Mouse (Mus musculus): Measurements from ENCODE around the gene Slc22a14.
"Not testable (repeated sequence)": the region's sequence is repeated elsewhere in the genome, so short reads cannot be mapped to it uniquely, and the experiment has no call there.

The Slc22a14 gene

GRCm38 (mm10) chr9:119263067-119263466 lies 102.3 kb downstream of the Slc22a14 start:
- no peak for DNase-seq (ENCODE audit: low spot score in 2 of 2)

GRCm38 (mm10) chr9:119260825-119261224 lies 104.5 kb downstream of the Slc22a14 start:
- no peak for DNase-seq (ENCODE audit: low spot score in 2 of 2)

GRCm38 (mm10) chr9:119258785-119259184 lies 106.6 kb downstream of the Slc22a14 start:
- no peak for DNase-seq (ENCODE audit: low spot score in 2 of 2)

GRCm38 (mm10) chr9:119258128-119258527 lies 107.2 kb downstream of the Slc22a14 start:
- DNase-seq (ENCODE audit: low spot score in 2 of 2) = no peak

GRCm38 (mm10) chr9:119256161-119256560 lies 109.2 kb downstream of the Slc22a14 start:
- no peak for DNase-seq (ENCODE audit: low spot score in 2 of 2)

GRCm38 (mm10) chr9:119255096-119255495 lies 110.3 kb downstream of the Slc22a14 start:
- DNase-seq (ENCODE audit: low spot score in 2 of 2) = no peak

- no peak for DNase-seq (ENCODE audit: low spot score in 2 of 2)
Observed at GRCm38 (mm10) chr9:119254187-119254586, 111.2 kb downstream of the Slc22a14 start.

- no peak for DNase-seq (ENCODE audit: low spot score in 2 of 2)
Observed at GRCm38 (mm10) chr9:119247996-119248395, 117.4 kb downstream of the Slc22a14 start.

- peak in 1 of 2 experiments; percentile 25 for DNase-seq (ENCODE audit: low spot score in 2 of 2)
Observed at GRCm38 (mm10) chr9:119246826-119247225, 118.5 kb downstream of the Slc22a14 start.

- no peak for DNase-seq (ENCODE audit: low spot score in 2 of 2)
Observed at GRCm38 (mm10) chr9:119243981-119244380, 121.4 kb downstream of the Slc22a14 start.

GRCm38 (mm10) chr9:119241169-119241865 lies 124.0 kb downstream of the Slc22a14 start:
- DNase-seq (ENCODE audit: low spot score in 2 of 2) = no peak

- no peak for DNase-seq (ENCODE audit: low spot score in 2 of 2)
Observed at GRCm38 (mm10) chr9:119240286-119240997, 124.9 kb downstream of the Slc22a14 start.

GRCm38 (mm10) chr9:119239274-119239673 lies 126.1 kb downstream of the Slc22a14 start:
- no peak for DNase-seq (ENCODE audit: low spot score in 2 of 2)

GRCm38 (mm10) chr9:119238796-119239195 lies 126.6 kb downstream of the Slc22a14 start:
- DNase-seq (ENCODE audit: low spot score in 2 of 2) = no peak

- no peak for DNase-seq (ENCODE audit: low spot score in 2 of 2)
Observed at GRCm38 (mm10) chr9:119231552-119231951, 133.8 kb downstream of the Slc22a14 start.

GRCm38 (mm10) chr9:119230829-119231228 lies 134.5 kb downstream of the Slc22a14 start:
- DNase-seq (ENCODE audit: low spot score in 2 of 2) = no peak

- DNase-seq (ENCODE audit: low spot score in 2 of 2) = no peak
Observed at GRCm38 (mm10) chr9:119220249-119220648, 145.1 kb downstream of the Slc22a14 start.

- no peak for DNase-seq (ENCODE audit: low spot score in 2 of 2)
Observed at GRCm38 (mm10) chr9:119219667-119220066, 145.7 kb downstream of the Slc22a14 start.

- not testable (repeated sequence) for DNase-seq (ENCODE audit: low spot score in 2 of 2)
Observed at GRCm38 (mm10) chr9:119215341-119215740, 150.0 kb downstream of the Slc22a14 start.

GRCm38 (mm10) chr9:119214601-119215000 lies 150.8 kb downstream of the Slc22a14 start:
- no peak for DNase-seq (ENCODE audit: low spot score in 2 of 2)

GRCm38 (mm10) chr9:119212996-119213395 lies 152.4 kb downstream of the Slc22a14 start:
- DNase-seq (ENCODE audit: low spot score in 2 of 2) = no peak

GRCm38 (mm10) chr9:119208998-119209397 lies 156.4 kb downstream of the Slc22a14 start, which contains the start of gene Slc22a13:
Gene Slc22a13, minus strand, starts transcription at chr9:119209098.
- no peak for DNase-seq (ENCODE audit: low spot score in 2 of 2)

- DNase-seq (ENCODE audit: low spot score in 2 of 2) = no peak
Observed at GRCm38 (mm10) chr9:119207113-119207512, 158.2 kb downstream of the Slc22a14 start.
